In genomic region chr3:86919641-86920342, GRCm38 (mm10) we compare ENCODE assay signal across 8 mouse cellular contexts. TPM values are rescaled to one million over a fixed set of nuclear protein-coding genes. Genes with fewer than 3 reads are reported as not detected.
DNase-seq lines count a peak whose midpoint lies in the region; ATAC-seq and TF ChIP-seq lines count a peak whose summit lies in the region.

No protein-coding gene starts in this region.

- no peak for TF ChIP-seq CTCF in lung, embryonic 14.5 days (IDR thresholded peaks at IDR 0.05; ENCODE audit: low read depth)
- TF ChIP-seq CTCF in liver, postnatal 0 days (IDR thresholded peaks at IDR 0.05; ENCODE audit: low read depth) = no peak

- H3K27me3 ChIP-seq in lung, embryonic 14.5 days (ENCODE audit: insufficient read depth, low read length) = peaks cover 11% of the 10 kb centered on the region
- no peaks in the 10 kb centered on the region for H3K27me3 ChIP-seq in forebrain, embryonic 11.5 days (ENCODE audit: control insufficient read depth, insufficient read depth, low read length)
- no peaks in the 10 kb centered on the region; the same call in none of the 2 replicates for H3K27me3 ChIP-seq in intestine, embryonic 15.5 days (replicated peaks)
- H3K27me3 ChIP-seq in liver, postnatal 0 days (ENCODE audit: insufficient read depth, low read length) = peaks cover 28% of the 10 kb centered on the region

- DNase-seq in lung, embryonic 14.5 days = peak; percentile 38
- no peak for DNase-seq in lung, postnatal 25 days (ENCODE audit: low spot score)
- DNase-seq in forebrain, embryonic 11.5 days (ENCODE audit: low spot score) = peak; percentile 77
- DNase-seq in liver, postnatal 0 days = peak; percentile 21
- DNase-seq in right cerebral cortex, adult 2 months (ENCODE audit: low spot score in 2 of 2) = peak; percentile 26 to 49
- DNase-seq in urinary bladder, adult 2 months (ENCODE audit: low spot score) = no peak

- no peak for TF ChIP-seq EP300 in liver, postnatal 0 days (IDR thresholded peaks at IDR 0.05; ENCODE audit: low read depth)

- under 1% methylated on average over 61 of the region's 61 CpGs for WGBS in lung, embryonic 14.5 days
- under 1% methylated on average over 61 of the region's 61 CpGs for WGBS in forebrain, embryonic 11.5 days
- WGBS in intestine, embryonic 15.5 days = under 1% methylated on average over 61 of the region's 61 CpGs
- WGBS in liver, postnatal 0 days (ENCODE audit: insufficient replicate concordance) = under 1% methylated on average over 61 of the region's 61 CpGs

- H3K4me1 ChIP-seq in lung, embryonic 14.5 days (ENCODE audit: insufficient read depth) = no peaks in the 10 kb centered on the region
- H3K4me1 ChIP-seq in brown adipose tissue, adult 24 weeks (ENCODE audit: control insufficient read depth, insufficient read depth, insufficient read length, low read length) = no peaks in the 10 kb centered on the region
- H3K4me1 ChIP-seq in forebrain, embryonic 11.5 days (replicated peaks; ENCODE audit: control insufficient read depth, insufficient read depth, low read length) = no peaks in the 10 kb centered on the region; the same call in 1 of the 2 replicates
- peaks cover 7% of the 10 kb centered on the region for H3K4me1 ChIP-seq in intestine, embryonic 15.5 days (replicated peaks)
- peaks cover 11% of the 10 kb centered on the region; the same call in 1 of the 2 replicates for H3K4me1 ChIP-seq in liver, postnatal 0 days (ENCODE audit: insufficient read depth)

- H3K9me3 ChIP-seq in lung, embryonic 14.5 days (ENCODE audit: low read depth, low read length) = no peaks in the 10 kb centered on the region
- H3K9me3 ChIP-seq in forebrain, embryonic 11.5 days (ENCODE audit: control insufficient read depth, low read length) = no peaks in the 10 kb centered on the region
- H3K9me3 ChIP-seq in intestine, embryonic 15.5 days = no peaks in the 10 kb centered on the region
- H3K9me3 ChIP-seq in liver, postnatal 0 days (ENCODE audit: low read length) = no peaks in the 10 kb centered on the region

- peak; percentile 31 for ATAC-seq in lung, embryonic 14.5 days (ENCODE audit: insufficient read depth)
- peak; percentile 54 for ATAC-seq in forebrain, embryonic 11.5 days (replicated peaks; ENCODE audit: low FRiP score)
- ATAC-seq in intestine, embryonic 15.5 days = peak; percentile 69
- no peak for ATAC-seq in liver, postnatal 0 days

- H3K27ac ChIP-seq in lung, embryonic 14.5 days (ENCODE audit: low read depth) = peak overlapping the region; percentile 65; the same call in 1 of the 2 replicates
- no peak overlapping the region for H3K27ac ChIP-seq in brown adipose tissue, adult 24 weeks (replicated peaks; ENCODE audit: low read depth, low read length)
- peak overlapping the region; percentile 68 for H3K27ac ChIP-seq in forebrain, embryonic 11.5 days (ENCODE audit: low read depth, low read length)
- H3K27ac ChIP-seq in intestine, embryonic 15.5 days = peak overlapping the region; percentile 60; the same call in 1 of the 2 replicates
- no peak overlapping the region for H3K27ac ChIP-seq in liver, postnatal 0 days (ENCODE audit: low read depth)

- H3K4me3 ChIP-seq in lung, embryonic 14.5 days (ENCODE audit: low read depth, low read length) = peak overlapping the region; percentile 77
- H3K4me3 ChIP-seq in brown adipose tissue, adult 24 weeks (ENCODE audit: insufficient read depth, low read depth, low read length) = peak overlapping the region; percentile 98
- peak overlapping the region; percentile 81 for H3K4me3 ChIP-seq in forebrain, embryonic 11.5 days (ENCODE audit: low read depth, low read length)
- H3K4me3 ChIP-seq in intestine, embryonic 15.5 days (replicated peaks) = peak overlapping the region; percentile 86
- peak overlapping the region; percentile 60 for H3K4me3 ChIP-seq in liver, postnatal 0 days (ENCODE audit: low read depth, low read length)

- peak overlapping the region; percentile 67 for H3K9ac ChIP-seq in lung, embryonic 14.5 days
- H3K9ac ChIP-seq in forebrain, embryonic 11.5 days (ENCODE audit: low read length) = peak overlapping the region; percentile 89
- peak overlapping the region; percentile 73 for H3K9ac ChIP-seq in intestine, embryonic 15.5 days
- peak overlapping the region; percentile 58; the same call in 1 of the 2 replicates for H3K9ac ChIP-seq in liver, postnatal 0 days (replicated peaks)

- H3K4me2 ChIP-seq in lung, embryonic 14.5 days = peak overlapping the region; percentile 91
- H3K4me2 ChIP-seq in forebrain, embryonic 11.5 days (ENCODE audit: low read depth, low read length, severe bottlenecking) = peak overlapping the region; percentile 67
- H3K4me2 ChIP-seq in intestine, embryonic 15.5 days (replicated peaks) = peak overlapping the region; percentile 98
- H3K4me2 ChIP-seq in liver, postnatal 0 days (ENCODE audit: low read depth, low read length) = peak overlapping the region; percentile 89

- no peaks in the 10 kb centered on the region for H3K36me3 ChIP-seq in lung, embryonic 14.5 days (ENCODE audit: insufficient read depth)
- no peaks in the 10 kb centered on the region; the same call in 1 of the 2 replicates for H3K36me3 ChIP-seq in forebrain, embryonic 11.5 days (ENCODE audit: control insufficient read depth, insufficient read depth, low read length)
- no peaks in the 10 kb centered on the region for H3K36me3 ChIP-seq in intestine, embryonic 15.5 days
- H3K36me3 ChIP-seq in liver, postnatal 0 days (replicated peaks; ENCODE audit: insufficient read depth, low read length) = no peaks in the 10 kb centered on the region

RNA-seq across cellular contexts. Expression of gene Dclk2, which starts 0.9 kb away (rescaled TPM):
- polyA plus RNA-seq in lung, embryonic 14.5 days (2014; fragmentation: Nextera tagmentation; extraction: Ambion mirVana) = 7.3 and 8.2 TPM in 2 replicates
- polyA plus RNA-seq in brown adipose tissue, adult 24 weeks (2012; ENCODE audit: insufficient read depth, insufficient read length, missing spikeins) = 0.52 and 0.54 TPM in 2 replicates
- 44.2 and 49.0 TPM in 2 replicates for polyA plus RNA-seq in forebrain, embryonic 11.5 days (2014; fragmentation: Nextera tagmentation; extraction: Ambion mirVana)
- 6.3 and 6.8 TPM in 2 replicates for polyA plus RNA-seq in intestine, embryonic 15.5 days (2015; fragmentation: Nextera tagmentation; extraction: Ambion mirVana)
- polyA plus RNA-seq in liver, postnatal 0 days (2015; fragmentation: Nextera tagmentation; extraction: Ambion mirVana) = 5.7 and 5.9 TPM in 2 replicates
- 3.3 and 4.1 TPM in 2 replicates for polyA plus RNA-seq in urinary bladder, adult 2 months (2012; rRNA removed)

Comparison
In these comparisons a context has a peak if more than half of its experiments do, and no peak if none do; other contexts are left out.
1. DNase-seq: peak in lung, embryonic 14.5 days (single experiment), forebrain, embryonic 11.5 days (single experiment), liver, postnatal 0 days (single experiment) and right cerebral cortex, adult 2 months (2 of 2); none in lung, postnatal 25 days (single experiment) and urinary bladder, adult 2 months (single experiment).
2. H3K27ac ChIP-seq: peak in lung, embryonic 14.5 days (single experiment), forebrain, embryonic 11.5 days (single experiment) and intestine, embryonic 15.5 days (single experiment); none in brown adipose tissue, adult 24 weeks (single experiment) and liver, postnatal 0 days (single experiment).
3. Peak in every context shown above with its lines, with median percentiles within 50 percentile points of each other: H3K4me2 ChIP-seq, H3K4me3 ChIP-seq and H3K9ac ChIP-seq.